Mouse (Mus musculus) thymus, adult 18-20 months (tissue): ENCODE measurements around the gene Pacsin2.
"Not testable (repeated sequence)": the region's sequence is repeated elsewhere in the genome, so short reads cannot be mapped to it uniquely, and the experiment has no call there.

Experiments
- DNase-seq, 2 experiments: peaks; one replicate each; pipeline ENCODE4 v3.0.0; 2022; ENCODE audit warnings: mixed read lengths in 2 of 2

Gene Pacsin2

DNA sequence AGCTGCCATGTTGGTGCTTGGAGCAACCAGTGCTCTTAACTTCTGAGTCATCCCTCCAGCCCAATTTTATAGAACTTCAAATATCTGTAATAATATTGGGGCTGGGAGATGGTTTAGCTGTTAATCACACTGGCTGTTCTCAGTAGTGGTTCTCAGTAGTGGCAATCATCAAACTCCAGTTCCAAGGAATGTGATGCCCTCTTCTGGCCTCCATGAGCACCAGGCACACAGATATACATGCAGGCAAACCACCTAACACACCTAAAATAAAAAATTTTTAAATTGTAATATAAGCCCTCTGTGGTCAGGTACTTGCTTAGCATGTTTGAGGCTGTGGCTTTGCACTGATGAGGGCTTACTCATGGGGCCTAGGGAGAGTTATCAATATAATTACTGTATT lies 98.7 kb downstream of the Pacsin2 start:
- DNase-seq: no peak

DNA sequence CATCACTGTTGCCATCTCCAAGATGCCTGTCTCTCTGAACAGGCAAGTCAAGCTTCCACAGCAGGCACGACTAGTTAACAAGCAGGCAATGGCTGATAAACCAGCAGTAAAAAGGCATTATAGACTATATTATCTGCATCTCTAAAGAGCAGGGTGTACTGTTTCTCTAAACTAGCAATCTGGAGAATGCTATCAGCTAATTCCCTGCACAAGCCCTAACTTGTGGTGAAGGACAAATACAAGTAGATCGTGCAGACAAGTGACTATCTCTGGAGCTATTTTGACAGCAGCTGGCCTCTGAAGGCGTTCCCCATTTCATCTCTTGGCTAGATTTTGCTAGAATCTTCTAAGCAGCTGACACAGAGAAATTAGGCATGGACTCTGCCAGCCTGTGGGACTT lies 100.2 kb downstream of the Pacsin2 start:
- no peak for DNase-seq

DNA sequence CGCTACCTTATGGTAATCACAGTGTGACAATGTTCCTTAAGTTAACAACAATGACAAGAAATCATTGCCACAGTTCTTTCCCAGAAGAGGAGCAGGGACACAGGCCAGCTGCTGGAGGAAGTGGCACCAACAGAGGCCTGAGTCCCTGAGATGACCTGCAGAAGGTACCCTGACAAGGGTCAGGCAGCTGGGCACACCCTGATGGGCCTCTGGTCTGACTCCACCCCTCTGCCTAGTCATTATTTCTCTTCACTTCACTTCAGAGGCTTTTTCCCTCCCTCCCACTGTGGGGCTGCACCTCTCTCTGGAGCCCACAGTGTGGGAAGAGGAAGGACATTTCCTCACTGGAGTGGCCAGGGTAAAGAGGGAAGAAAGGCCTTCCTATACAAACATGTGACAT lies 101.6 kb downstream of the Pacsin2 start:
- DNase-seq: not testable (repeated sequence)

DNA sequence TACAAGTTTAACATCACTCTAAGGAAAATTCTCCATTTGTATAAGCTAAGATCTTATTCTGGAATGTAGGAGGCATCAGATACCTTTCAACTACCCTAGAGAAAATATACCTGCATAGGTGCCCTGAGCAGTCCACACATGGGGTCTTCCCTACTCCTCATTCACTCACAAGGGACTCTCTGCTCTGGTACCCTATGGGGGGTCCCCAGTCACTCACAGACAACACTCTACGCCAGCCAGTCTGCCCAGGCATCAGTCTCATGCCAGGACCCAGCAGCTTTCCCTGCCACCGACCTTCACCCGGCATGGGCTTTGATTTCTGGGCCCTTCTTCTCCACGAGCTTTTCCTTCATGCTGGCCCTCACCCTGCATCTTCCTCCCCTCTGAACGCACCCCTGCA lies 103.5 kb downstream of the Pacsin2 start:
- not testable (repeated sequence) for DNase-seq

DNA sequence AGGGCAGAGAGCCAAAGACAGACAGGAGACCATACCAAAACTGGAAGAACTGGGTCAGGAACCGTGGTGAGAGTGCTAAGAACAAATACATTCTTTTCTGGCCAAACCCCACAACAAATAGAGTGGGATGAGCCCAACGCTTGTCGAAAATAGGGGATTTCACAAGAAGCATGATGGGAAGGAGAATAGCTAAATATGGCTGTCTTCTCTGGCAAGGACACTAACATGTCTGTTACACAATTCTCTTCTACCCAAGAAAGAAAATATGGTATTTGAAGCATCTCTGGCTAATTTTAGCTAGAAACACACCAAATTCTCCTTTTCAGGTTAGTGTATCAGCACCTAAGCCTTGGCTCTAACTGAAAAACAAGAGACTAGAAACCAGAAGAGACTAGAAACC lies 104.3 kb downstream of the Pacsin2 start:
- DNase-seq: no peak

DNA sequence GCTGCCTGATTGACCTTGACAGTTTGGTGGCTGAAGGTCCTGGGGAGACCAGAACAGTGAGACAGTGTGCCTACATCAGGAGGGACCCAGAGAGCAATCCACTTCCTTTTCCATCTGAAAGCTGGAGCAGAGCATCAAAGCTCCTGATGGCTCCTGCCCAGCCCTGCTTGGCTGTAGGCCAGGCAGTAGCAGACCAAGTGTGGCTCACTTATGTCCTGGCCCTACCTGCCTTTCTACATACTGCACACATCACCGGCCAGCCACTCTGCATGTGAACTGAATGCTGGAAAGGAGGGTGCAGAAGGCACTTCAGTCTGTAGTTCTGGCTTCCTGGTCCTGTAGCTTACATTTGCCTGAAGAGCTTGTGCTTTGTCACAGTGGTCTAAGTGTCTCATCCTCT lies 105.9 kb downstream of the Pacsin2 start:
- no peak for DNase-seq

DNA sequence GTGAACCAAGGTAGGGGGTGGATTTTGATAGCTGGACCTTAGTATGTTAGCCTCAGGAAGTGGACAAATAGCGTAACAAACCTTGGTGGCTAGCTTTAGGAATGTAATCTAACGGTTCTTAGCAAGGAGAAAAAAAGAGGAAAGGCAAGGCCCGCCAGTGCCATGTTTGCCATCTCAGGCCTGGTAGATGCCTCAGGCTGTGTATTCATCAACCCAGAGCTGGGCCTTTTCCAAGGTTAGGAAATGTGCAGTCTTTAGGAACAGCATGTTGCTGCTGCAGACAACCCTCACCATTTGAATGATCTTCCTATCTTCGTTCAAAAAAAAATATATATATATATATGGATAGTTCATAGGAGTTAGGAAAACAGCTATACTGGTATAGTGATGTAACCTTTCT lies 112.9 kb downstream of the Pacsin2 start:
- DNase-seq: no peak

DNA sequence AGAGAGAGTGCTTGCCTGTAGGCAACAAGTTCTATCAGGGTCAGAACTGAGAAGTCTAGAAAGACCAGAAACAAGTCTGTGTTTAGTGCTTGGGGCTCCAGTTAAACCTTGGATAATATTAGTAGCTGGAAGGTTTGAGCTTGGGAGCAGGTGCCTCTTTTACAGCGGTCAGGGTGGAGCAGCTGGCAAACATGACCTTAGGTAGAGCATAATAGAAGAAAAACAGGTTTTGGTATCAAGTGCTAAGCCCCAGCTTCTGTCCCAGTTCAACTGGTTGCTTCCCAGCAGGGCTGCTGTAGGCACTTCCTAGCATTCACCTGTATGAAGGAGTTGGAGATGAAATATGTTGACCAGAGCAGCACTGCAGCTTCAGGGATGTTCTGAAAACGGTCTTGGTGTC lies 113.5 kb downstream of the Pacsin2 start:
- no peak for DNase-seq

DNA sequence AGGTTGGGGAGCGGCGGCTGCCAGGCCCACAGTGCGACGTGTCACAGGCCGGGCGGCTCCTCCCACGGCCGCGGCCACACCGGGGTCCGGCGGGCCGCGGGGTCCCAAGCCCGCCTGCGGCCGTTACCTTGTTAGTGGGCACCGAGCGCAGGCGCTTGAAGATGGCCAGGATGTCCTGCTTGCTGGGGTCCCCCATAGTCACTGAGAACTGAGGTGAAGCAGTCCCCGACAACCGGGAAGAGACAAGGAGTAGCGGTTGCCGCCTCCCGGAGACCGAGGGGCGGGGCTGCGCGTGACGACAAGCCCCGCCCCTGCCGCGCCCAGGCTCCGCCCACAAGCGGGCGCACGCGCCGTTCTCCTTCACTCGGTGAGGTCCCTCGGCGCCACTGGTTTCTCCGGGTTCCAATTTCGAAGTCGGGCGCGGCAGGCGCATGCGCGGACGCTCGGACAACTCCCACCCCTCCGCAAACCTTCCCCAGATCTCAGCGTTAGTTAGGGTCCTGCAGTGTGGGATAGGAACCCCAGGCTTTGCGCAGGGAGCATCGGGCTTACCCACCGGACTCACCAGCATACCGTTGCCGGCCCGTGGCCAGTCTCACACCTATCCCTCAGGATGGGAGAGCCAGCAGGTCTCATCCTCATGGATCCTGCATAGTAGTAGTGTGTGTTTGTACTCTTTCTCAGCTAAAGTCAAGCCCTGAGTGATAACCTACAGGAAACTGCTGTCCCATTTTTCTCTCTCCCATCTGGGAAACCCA lies 114.3 kb downstream of the Pacsin2 start, which contains the start of gene Arfgap3:
Arfgap3 (minus strand) TSS at position 294 of the 758 bp plus-strand sequence.
- peak; percentile 84 to 89 for DNase-seq

DNA sequence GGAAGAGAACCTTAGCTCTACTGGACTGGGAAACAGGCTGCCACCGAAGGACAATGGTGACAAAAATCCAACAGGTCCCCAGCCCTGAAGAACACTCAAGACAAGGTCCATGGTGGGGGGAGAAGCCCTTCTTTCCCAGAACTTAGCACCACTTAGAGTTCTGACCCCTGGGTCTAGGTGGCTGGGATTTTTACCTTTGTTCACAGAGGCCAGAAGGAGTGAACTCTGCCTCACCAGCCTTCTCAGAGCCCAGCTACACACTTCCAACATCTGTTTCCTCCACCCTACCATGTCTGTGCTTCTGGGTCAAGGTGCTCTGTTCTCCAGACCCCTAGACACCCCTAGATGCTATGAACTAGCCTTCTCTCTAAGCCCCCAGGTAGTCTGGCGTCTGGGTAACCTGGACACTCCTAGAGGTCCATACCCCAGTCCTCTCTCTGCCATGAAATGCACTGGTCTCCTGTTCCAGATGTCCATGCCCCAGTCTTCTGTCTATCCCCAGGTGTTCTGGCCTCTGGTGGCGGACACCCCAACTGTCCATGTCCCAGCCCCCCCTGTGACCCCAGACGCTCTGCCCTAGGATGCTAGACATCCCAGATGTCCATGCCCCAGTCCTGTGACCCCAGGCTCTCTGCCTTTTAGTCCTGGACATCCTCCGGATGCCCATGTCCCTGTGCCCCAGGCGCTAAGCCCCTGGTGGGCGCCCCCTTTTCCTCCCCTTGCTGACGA lies 115.0 kb downstream of the Pacsin2 start:
- DNase-seq: no peak

DNA sequence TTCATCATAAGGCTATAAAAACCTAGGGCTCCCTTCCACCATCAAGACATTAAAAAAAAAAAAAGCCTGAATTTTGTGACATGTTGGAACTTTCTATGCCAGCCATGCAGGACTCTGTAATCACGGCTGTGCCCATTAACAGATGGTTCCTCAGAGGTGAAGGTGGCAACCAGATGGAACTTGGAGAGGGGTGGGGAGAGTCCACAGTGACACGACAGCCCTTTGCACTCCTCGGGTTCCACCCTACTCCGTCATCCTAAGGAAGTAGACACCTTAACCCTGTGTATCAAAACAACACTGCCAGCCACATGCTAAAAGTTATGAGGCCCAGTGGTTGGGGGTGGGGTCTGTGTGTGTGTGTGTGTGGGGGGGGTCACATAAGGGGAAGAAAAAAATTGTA lies 115.7 kb downstream of the Pacsin2 start:
- DNase-seq: no peak

DNA sequence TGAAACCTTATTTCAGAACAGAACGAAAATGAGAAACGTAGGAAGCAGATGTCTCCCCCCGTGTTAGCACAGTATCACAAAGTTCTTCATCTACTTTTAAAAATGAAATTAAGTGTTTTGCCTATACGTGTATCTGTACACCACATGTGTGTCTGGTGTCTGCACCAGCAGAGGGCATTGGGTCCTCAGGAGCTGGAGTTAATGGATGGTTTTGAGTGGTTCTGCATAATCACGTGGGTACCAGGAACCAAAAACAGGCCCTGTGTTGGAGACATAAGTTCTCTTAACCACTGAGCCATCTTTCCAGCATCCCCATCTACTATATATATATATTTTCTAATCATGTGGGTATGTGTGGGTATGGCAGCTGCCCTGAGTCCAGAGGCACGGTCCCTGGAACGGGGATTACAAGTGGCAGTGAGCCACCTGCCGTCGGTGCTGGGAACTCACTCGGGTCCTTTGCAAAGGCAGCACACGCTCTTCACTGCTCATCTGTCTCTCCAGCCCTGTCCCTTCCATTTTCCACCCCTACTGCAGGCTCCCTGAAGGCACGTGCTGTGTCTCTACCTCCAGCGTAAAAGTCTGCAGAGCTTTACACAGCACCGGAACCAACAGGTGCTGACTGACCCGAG lies 118.4 kb downstream of the Pacsin2 start:
- DNase-seq: no peak

DNA sequence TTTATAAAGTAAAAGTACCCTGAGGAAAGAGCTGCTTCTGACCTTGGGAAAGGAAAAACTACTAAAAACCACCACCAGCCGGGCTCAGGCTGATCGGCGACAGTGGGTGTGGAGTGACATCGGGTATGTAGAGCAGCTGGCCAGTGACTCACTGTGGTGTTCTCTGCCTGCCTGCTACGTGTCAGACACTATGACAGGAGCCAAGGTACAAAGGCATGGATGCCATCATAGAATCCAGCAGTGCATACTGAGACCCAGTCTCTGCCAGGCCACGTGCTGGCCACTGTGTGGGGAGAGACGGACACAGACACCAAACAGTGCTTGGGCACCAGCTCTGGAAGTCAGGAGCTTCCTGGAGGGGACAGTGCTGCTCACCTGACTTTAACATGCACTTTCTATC lies 119.5 kb downstream of the Pacsin2 start:
- no peak for DNase-seq

DNA sequence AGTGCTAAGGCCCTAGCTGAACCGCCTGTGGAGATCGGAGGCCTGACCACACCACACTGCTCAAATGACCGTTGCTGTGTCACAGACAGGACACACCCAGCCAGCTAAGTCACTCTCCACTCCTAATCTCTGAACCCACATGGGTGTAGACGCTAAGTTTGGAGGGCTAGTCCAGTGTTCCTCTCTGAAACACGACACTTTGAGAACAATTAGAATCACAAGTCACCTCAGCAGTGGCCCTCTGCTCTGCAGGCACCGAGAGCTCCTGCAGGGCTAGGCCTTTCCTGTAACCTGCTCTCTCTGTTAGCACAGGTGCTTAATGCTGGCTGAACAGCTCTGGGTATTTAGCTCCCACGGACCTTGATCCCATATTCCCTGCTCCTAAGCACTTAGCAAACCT lies 120.2 kb downstream of the Pacsin2 start:
- no peak for DNase-seq

DNA sequence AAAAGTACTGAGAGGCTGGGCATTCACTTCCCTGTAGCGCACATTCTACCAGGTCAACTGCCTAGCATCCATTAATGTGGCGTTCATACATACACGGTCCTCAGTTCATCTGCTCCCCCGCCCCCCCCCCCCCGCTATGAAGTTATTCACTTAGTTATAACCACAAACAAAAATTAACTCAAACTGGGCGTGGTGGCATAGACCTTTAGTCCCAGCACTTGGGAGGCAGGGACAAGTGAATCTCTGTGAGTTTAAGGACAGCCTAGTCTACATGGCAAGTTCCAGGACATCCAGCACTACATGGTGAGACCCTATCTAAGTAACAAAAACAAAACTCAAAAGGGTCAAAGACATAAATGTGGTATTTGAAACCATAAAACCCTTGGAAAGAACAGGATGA lies 125.5 kb downstream of the Pacsin2 start:
- no peak for DNase-seq

DNA sequence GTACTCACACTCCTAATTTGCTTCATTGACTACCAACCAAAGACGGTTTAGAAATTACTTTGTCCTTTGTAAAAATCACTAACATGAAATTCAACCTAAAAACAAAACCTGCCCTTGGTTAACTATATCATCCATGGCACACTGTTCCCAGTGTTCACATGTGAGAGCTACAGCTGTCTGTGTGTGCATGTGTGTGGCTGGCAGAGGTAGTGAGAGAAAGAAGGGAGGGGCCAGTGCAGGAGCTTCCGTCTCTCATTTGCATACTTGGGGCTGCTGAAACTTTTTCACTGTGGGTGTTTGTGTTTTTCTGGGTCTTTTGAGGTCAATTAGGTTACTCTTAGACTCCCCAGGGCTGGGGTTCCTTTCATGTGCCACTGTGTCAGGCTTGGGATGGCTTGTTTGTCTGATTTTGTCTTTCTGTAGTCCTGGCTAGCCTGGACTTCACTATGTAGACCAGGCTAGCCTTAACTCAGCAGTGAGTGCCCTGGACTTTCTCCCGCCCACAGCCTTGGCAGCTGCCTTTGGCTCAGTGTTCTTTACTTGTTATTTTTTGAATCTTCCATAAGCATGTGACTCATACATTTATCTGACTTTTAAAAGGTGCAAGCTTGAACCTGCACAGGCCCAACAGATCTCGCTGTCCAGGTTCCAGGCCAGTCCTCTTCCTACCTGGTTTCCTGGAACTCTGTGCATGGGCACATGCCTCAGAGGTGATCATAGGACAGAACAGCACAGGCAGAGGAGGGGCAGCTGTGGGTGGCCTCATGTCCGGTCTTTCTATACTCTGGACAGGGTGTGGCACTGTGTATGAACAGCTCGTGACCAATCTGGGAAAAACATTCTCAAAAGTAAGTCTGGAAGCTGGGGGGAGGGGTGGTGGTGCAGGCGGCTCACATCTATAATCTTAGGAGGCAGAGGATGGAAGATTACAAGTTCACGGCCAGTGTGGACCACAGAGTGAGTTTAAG lies 126.2 kb downstream of the Pacsin2 start:
- no peak for DNase-seq

DNA sequence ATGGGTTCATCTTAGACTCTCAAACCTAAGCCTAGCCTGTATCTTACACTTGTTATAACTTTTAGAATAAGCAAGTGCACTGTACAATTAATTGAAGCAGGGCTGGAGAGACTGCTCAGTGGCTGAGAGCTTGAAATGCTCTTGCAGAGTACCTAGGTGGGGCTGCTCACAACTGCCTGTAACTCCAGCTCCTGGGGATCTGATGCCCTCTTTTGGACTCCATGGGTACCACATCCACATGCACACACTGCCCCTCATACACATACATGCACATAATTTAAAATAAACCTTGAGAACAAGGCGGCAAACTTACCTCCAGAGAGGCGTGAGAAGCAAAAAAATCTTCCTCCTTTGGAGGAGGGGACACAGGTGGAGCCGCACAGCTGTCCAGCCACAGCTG lies 132.0 kb downstream of the Pacsin2 start:
- DNase-seq: no peak

DNA sequence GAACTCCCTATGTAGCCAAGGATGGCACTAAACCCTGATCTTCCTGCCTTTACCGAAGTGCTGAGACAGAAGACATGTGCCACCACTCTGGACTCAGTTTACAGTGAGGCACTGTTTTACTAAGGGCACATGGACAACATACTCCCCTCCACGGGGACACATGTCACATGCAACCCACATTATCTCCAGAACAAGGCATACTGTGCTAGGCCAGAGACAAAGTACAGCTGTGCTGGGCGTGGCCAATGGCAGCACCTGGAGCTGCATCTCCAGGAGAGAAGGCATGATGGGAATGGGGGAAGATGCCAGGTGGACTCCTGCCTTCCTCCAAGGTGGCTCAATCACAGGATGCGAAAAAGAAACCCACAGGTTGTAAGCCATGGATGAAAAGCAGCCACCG lies 135.5 kb downstream of the Pacsin2 start:
- DNase-seq: no peak
